Mouse (Mus musculus): Measurements from ENCODE around the gene Ccdc159. TPM values are rescaled to one million over a fixed set of nuclear protein-coding genes. Genes with fewer than 3 reads are reported as not detected.
A peak's percentile ranks its signal among the peaks of the same experiment; 100 is the strongest.

The Ccdc159 gene
- polyA plus RNA-seq, 1 experiment from 2014 or later, result 3.0 TPM

DNA sequence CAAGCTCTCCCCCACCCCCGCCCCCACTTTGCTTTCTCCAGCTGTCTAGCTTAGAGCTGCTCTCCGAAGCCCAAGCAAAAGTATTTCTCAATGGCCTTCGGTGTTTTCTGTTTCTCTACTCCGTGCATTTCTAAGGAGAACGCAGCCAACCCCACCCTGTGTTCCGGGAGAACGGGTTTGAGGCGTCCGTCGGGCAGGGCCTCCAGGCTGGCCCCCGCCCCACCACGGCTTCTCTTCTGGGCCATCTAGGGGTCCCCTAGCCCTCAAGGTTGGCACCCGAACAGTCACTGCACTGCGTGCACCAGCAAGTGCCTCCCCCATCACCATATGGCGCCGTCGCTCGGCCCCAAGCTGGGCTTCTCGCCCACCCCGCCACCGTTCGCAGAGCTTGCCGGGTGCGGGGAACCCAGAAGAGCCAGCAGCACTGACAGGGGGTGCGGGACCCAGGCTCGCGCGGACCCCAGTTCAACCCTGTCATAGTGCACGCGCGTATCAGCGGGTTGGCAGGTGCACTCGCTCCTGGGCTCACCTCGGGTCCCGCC is 9.7 kb upstream of the Ccdc159 start:
- 3% methylated on average over 32 of the region's 35 CpGs for WGBS
- Histone ChIP-seq H3K9ac (ENCODE audit: low read length) (peak overlapping the region; percentile 75), H3K27ac (replicated peaks in 1 of 2; ENCODE audit: control insufficient read depth in 1 of 2, insufficient read depth in 1 of 2, low read depth in 2 of 2, low read length in 2 of 2) (peak overlapping the region in 1 of 2 experiments; percentile 50; a peak in 2 of 4 replicates), H3K4me2 (ENCODE audit: low read length) (peak overlapping the region; percentile 99), H3K27me3 (ENCODE audit: control insufficient read depth, insufficient read depth, low read length) (no peaks in the 10 kb centered on the region), H3K4me3 (ENCODE audit: control insufficient read depth in 1 of 2, insufficient read depth in 1 of 2, low read depth in 1 of 2, low read length in 2 of 2) (peak overlapping the region; percentile 62 to 69), H3K36me3 (ENCODE audit: control insufficient read depth, insufficient read depth, low read length) (0 out of 2 replicates have a peak, but pooled peaks cover 4% of the 10 kb centered on the region), H3K4me1 (ENCODE audit: control insufficient read depth in 2 of 2, insufficient read depth in 2 of 2, low read length in 2 of 2) (peaks cover 0 to 4% of the 10 kb centered on the region in 2 experiments; a peak in 1 of 4 replicates), H3K9me3 (ENCODE audit: control insufficient read depth, low read length) (no peaks in the 10 kb centered on the region)
- ATAC-seq (ENCODE audit: insufficient number of reproducible peaks, insufficient read depth, low FRiP score, low read depth), result peak; percentile 33

DNA sequence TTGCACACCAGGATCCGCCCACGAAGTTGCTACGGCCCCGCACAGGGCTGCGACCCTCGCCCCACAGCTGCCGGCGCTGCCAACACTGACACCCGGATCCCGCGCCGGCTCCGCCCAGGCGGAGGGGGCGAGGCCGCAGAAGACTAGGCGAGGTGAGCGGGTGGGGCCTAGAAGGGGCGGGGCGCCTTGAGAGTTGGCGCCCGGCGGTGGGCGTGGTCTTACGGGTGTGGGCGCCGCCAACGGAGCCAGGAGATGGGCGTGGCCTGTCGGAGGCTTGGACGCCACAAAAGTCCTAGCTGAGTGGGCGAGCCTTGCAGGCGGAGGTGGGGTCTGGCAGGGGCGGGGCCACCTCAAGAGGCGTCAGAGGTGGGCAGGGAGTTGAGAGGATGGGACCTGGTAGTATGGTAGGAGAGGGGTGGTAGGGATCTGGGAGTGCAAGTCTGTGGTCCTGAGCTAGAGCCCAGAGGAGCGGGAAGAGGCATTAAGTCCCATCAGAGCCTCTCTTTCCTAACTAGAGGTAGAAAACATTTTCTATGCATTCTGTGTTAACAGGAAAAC is 9.2 kb upstream of the Ccdc159 start, which contains the start of gene Rab3d:
TSS of gene Rab3d (minus strand) at position 158 of the 558 bp plus-strand sequence.
- Histone ChIP-seq H3K4me1 (ENCODE audit: control insufficient read depth in 2 of 2, insufficient read depth in 2 of 2, low read length in 2 of 2) (peaks cover 0 to 5% of the 10 kb centered on the region in 2 experiments; a peak in 2 of 4 replicates), H3K36me3 (ENCODE audit: control insufficient read depth, insufficient read depth, low read length) (0 out of 2 replicates have a peak, but pooled peaks cover 4% of the 10 kb centered on the region), H3K4me3 (ENCODE audit: control insufficient read depth in 1 of 2, insufficient read depth in 1 of 2, low read depth in 1 of 2, low read length in 2 of 2) (peak within 1 kb of the TSS; percentile 62 to 69), H3K9ac (ENCODE audit: low read length) (peak within 1 kb of the TSS; percentile 75), H3K27ac (replicated peaks in 1 of 2; ENCODE audit: control insufficient read depth in 1 of 2, insufficient read depth in 1 of 2, low read depth in 2 of 2, low read length in 2 of 2) (peak within 1 kb of the TSS in 1 of 2 experiments; percentile 50; a peak in 2 of 4 replicates), H3K4me2 (ENCODE audit: low read length) (peak within 1 kb of the TSS; percentile 99), H3K27me3 (ENCODE audit: control insufficient read depth, insufficient read depth, low read length) (no peaks in the 10 kb centered on the region), H3K9me3 (ENCODE audit: control insufficient read depth, low read length) (no peaks in the 10 kb centered on the region)
- WGBS, result under 1% methylated on average over 33 of the region's 36 CpGs
- ATAC-seq (ENCODE audit: insufficient number of reproducible peaks, insufficient read depth, low FRiP score, low read depth), result peak; percentile 92

DNA sequence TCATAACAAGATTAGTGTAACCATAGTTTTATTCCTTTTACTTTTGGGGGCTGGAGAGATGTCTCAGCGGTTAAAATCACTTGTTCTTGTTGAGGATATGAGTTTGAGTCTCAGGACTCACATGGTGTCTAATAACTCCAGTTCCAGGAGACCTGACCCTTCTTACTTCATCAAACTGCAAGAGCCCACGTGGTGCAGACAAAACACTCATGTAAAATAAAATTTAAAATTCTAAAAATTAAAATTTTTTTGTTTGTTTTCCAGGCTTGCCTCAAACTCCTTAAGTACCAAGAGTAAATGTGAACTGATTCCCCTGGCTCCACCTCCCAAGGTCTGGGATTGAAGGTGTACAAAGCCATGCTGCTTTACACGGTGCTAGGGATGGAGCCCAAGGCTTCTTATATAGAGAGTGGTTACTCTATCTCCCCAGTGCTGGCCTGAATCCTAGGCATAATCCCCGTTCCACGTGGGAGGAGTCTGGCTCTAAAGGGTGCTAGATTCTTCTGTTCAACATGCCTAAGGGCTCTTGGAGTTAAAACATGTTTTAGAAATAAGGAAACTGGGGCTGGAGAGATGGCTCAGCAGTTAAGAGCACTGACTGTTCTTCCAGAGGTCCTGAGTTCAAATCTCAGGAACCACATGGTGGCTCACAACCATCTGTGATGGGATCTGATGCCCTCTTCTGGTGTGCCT is 8.4 kb upstream of the Ccdc159 start:
- H3K36me3 ChIP-seq (ENCODE audit: control insufficient read depth, insufficient read depth, low read length), result 0 out of 2 replicates have a peak, but pooled peaks cover 4% of the 10 kb centered on the region
- no peak overlapping the region for H3K9ac ChIP-seq (ENCODE audit: low read length)
- H3K4me1 ChIP-seq (ENCODE audit: control insufficient read depth in 2 of 2, insufficient read depth in 2 of 2, low read length in 2 of 2), result peaks cover 2 to 10% of the 10 kb centered on the region in 2 experiments; a peak in 3 of 4 replicates
- no peak overlapping the region for H3K27ac ChIP-seq (replicated peaks in 1 of 2; ENCODE audit: control insufficient read depth in 1 of 2, insufficient read depth in 1 of 2, low read depth in 2 of 2, low read length in 2 of 2)
- 25% methylated on average over 5 of the region's 5 CpGs for WGBS
- H3K27me3 ChIP-seq (ENCODE audit: control insufficient read depth, insufficient read depth, low read length), result no peaks in the 10 kb centered on the region
- H3K4me2 ChIP-seq (ENCODE audit: low read length), result peak overlapping the region; percentile 99
- ATAC-seq (ENCODE audit: insufficient number of reproducible peaks, insufficient read depth, low FRiP score, low read depth), result no peak
- H3K9me3 ChIP-seq (ENCODE audit: control insufficient read depth, low read length), result no peaks in the 10 kb centered on the region
- H3K4me3 ChIP-seq (ENCODE audit: control insufficient read depth in 1 of 2, insufficient read depth in 1 of 2, low read depth in 1 of 2, low read length in 2 of 2), result peak overlapping the region in 1 of 2 experiments; percentile 69; a peak in 3 of 4 replicates

- no peak for ATAC-seq (ENCODE audit: insufficient number of reproducible peaks, insufficient read depth, low FRiP score, low read depth)
- peak overlapping the region; percentile 59 to 76; a peak in 2 of 4 replicates for H3K27ac ChIP-seq (replicated peaks in 1 of 2; ENCODE audit: control insufficient read depth in 1 of 2, insufficient read depth in 1 of 2, low read depth in 2 of 2, low read length in 2 of 2)
Measured at GRCm38 (mm10) chr9:21923036-21923435, 4.2 kb upstream of the Ccdc159 start.

DNA sequence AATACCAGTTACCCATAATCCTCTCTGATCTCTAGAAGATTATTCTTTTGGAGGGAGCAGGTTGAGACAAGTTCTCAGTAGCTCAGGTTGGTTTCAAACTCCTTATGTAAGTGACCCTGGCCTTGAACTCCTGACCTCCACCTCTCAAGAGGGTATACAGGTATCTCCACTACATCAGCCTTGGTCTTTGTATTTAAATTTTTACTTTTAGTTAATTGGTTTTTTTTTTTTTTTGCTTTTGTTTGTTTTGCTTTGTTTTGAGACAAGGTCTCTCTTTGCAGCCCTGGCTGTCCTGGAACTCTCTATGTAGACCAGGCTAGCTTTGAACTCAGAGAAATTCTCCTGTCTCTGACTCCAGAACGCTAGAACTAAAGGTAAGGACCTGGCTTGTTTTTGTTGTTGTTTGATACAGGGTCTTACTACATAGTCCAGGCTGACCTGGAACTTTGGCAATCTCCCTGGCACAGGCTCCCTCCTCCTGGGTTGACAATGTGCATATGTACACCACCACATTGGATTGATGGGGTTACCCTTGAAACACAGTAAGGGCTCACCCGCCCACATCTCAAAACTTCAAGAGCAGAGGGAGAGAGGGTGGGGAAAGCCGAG is 3.7 kb upstream of the Ccdc159 start:
- WGBS, result 24% methylated on average over 3 of the region's 3 CpGs
- Histone ChIP-seq H3K4me2 (ENCODE audit: low read length) (no peak overlapping the region), H3K4me3 (ENCODE audit: control insufficient read depth in 1 of 2, insufficient read depth in 1 of 2, low read depth in 1 of 2, low read length in 2 of 2) (no peak overlapping the region), H3K9me3 (ENCODE audit: control insufficient read depth, low read length) (no peaks in the 10 kb centered on the region), H3K27me3 (ENCODE audit: control insufficient read depth, insufficient read depth, low read length) (no peaks in the 10 kb centered on the region), H3K36me3 (ENCODE audit: control insufficient read depth, insufficient read depth, low read length) (no peaks in the 10 kb centered on the region), H3K9ac (ENCODE audit: low read length) (no peak overlapping the region), H3K4me1 (ENCODE audit: control insufficient read depth in 2 of 2, insufficient read depth in 2 of 2, low read length in 2 of 2) (peaks cover 13 to 24% of the 10 kb centered on the region in 2 experiments), H3K27ac (replicated peaks in 1 of 2; ENCODE audit: control insufficient read depth in 1 of 2, insufficient read depth in 1 of 2, low read depth in 2 of 2, low read length in 2 of 2) (peak overlapping the region; percentile 59 to 76)
- no peak for ATAC-seq (ENCODE audit: insufficient number of reproducible peaks, insufficient read depth, low FRiP score, low read depth)

More at GRCm38 (mm10) chr9:21923036-21923435, 4.2 kb upstream of the Ccdc159 start:
- no peaks in the 10 kb centered on the region for H3K36me3 ChIP-seq (ENCODE audit: control insufficient read depth, insufficient read depth, low read length)
- H3K27me3 ChIP-seq (ENCODE audit: control insufficient read depth, insufficient read depth, low read length), result no peaks in the 10 kb centered on the region
- 87% methylated on average over 4 of the region's 4 CpGs for WGBS
- no peak overlapping the region for H3K4me2 ChIP-seq (ENCODE audit: low read length)
- H3K9ac ChIP-seq (ENCODE audit: low read length), result no peak overlapping the region
- no peaks in the 10 kb centered on the region for H3K9me3 ChIP-seq (ENCODE audit: control insufficient read depth, low read length)
- H3K4me3 ChIP-seq (ENCODE audit: control insufficient read depth in 1 of 2, insufficient read depth in 1 of 2, low read depth in 1 of 2, low read length in 2 of 2), result no peak overlapping the region
- H3K4me1 ChIP-seq (ENCODE audit: control insufficient read depth in 2 of 2, insufficient read depth in 2 of 2, low read length in 2 of 2), result peaks cover 13 to 28% of the 10 kb centered on the region in 2 experiments

DNA sequence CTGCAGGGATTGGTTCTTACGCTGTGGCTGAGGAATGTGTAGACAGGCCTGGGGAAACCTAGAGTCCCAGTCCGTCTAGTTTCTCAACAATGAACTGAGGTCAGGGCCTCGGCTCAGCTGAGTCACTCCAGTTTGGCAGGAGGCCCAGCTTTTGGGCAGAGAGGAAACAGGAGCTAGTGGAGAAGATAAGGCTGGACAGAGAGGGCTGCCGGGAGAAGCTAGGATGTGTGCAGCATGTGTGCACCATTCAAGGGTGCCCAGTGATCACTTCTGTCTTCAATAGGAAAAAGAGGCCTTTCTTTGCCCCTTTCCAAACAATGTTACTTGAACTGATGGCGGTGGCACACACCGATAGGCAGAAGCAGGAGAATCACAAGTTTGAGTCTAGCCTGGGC is 3.2 kb upstream of the Ccdc159 start:
- H3K4me3 ChIP-seq (ENCODE audit: control insufficient read depth in 1 of 2, insufficient read depth in 1 of 2, low read depth in 1 of 2, low read length in 2 of 2), result no peak overlapping the region
- no peaks in the 10 kb centered on the region for H3K27me3 ChIP-seq (ENCODE audit: control insufficient read depth, insufficient read depth, low read length)
- H3K36me3 ChIP-seq (ENCODE audit: control insufficient read depth, insufficient read depth, low read length), result no peaks in the 10 kb centered on the region
- no peak overlapping the region for H3K4me2 ChIP-seq (ENCODE audit: low read length)
- peak; percentile 83 for ATAC-seq (ENCODE audit: insufficient number of reproducible peaks, insufficient read depth, low FRiP score, low read depth)
- no peak overlapping the region for H3K9ac ChIP-seq (ENCODE audit: low read length)
- H3K27ac ChIP-seq (replicated peaks in 1 of 2; ENCODE audit: control insufficient read depth in 1 of 2, insufficient read depth in 1 of 2, low read depth in 2 of 2, low read length in 2 of 2), result peak overlapping the region; percentile 59 to 76
- peaks cover 13 to 24% of the 10 kb centered on the region in 2 experiments for H3K4me1 ChIP-seq (ENCODE audit: control insufficient read depth in 2 of 2, insufficient read depth in 2 of 2, low read length in 2 of 2)
- WGBS, result 25% methylated on average over 6 of the region's 6 CpGs
- no peaks in the 10 kb centered on the region for H3K9me3 ChIP-seq (ENCODE audit: control insufficient read depth, low read length)

- 97% methylated on average over 3 of the region's 3 CpGs for WGBS
- no peak overlapping the region for H3K9ac ChIP-seq (ENCODE audit: low read length)
- no peak overlapping the region for H3K4me3 ChIP-seq (ENCODE audit: control insufficient read depth in 1 of 2, insufficient read depth in 1 of 2, low read depth in 1 of 2, low read length in 2 of 2)
- H3K4me2 ChIP-seq (ENCODE audit: low read length), result no peak overlapping the region
- no peak overlapping the region for H3K27ac ChIP-seq (replicated peaks in 1 of 2; ENCODE audit: control insufficient read depth in 1 of 2, insufficient read depth in 1 of 2, low read depth in 2 of 2, low read length in 2 of 2)
- H3K9me3 ChIP-seq (ENCODE audit: control insufficient read depth, low read length), result no peaks in the 10 kb centered on the region
- no peaks in the 10 kb centered on the region for H3K36me3 ChIP-seq (ENCODE audit: control insufficient read depth, insufficient read depth, low read length)
- H3K27me3 ChIP-seq (ENCODE audit: control insufficient read depth, insufficient read depth, low read length), result no peaks in the 10 kb centered on the region
- no peak for ATAC-seq (ENCODE audit: insufficient number of reproducible peaks, insufficient read depth, low FRiP score, low read depth)
- peaks cover 13 to 24% of the 10 kb centered on the region in 2 experiments for H3K4me1 ChIP-seq (ENCODE audit: control insufficient read depth in 2 of 2, insufficient read depth in 2 of 2, low read length in 2 of 2)
Measured at GRCm38 (mm10) chr9:21925034-21925433, 2.2 kb upstream of the Ccdc159 start.

Data from heart, embryonic 14.5 days (tissue).